Comparison of ENCODE assay signal across 41 mouse cellular contexts in the genomic region with DNA sequence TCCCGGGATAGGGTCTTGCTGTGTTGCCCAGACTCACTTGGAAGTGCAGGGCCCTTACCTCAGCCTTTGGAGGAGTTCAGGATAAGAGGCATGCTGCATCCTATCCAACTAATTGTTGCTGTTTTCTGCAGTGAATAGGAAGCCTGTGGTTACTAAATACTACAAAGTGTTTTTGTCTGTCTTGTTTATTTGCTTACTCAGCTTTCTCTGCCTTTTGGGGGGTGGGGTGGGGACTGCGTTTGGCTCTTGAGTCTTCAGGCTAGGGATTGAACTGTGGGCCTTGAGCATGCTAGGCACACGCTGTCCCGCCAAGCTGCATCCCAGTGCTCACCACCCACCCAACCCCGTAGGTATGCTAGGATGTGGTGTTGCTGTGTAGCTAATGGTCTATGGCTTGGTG. TPM values are rescaled to one million over a fixed set of nuclear protein-coding genes. Genes with fewer than 3 reads are reported as not detected.
"Had no signal": no experiment of that assay in that cellular context is flagged by ENCODE, and none has a peak within 500 bp of the region (broad histone marks: within the 10 kb centered on the region; RNA-seq: fewer than 3 reads in every experiment).

No protein-coding gene starts in this region.

- H3K4me2 ChIP-seq: heart, embryonic 12.5 days; hindbrain, embryonic 12.5 days; hindbrain, embryonic 14.5 days; intestine, embryonic 15.5 days; limb, embryonic 13.5 days; limb, embryonic 15.5 days; liver, embryonic 12.5 days had no signal

- H3K27me3 ChIP-seq: heart, embryonic 12.5 days; hindbrain, embryonic 12.5 days; intestine, embryonic 15.5 days; limb, embryonic 13.5 days; limb, embryonic 15.5 days; liver, embryonic 12.5 days had no signal

- H3K4me3 ChIP-seq: gastrocnemius, adult 2 months; heart, embryonic 10.5 days; heart, embryonic 12.5 days; hindbrain, embryonic 10.5 days; hindbrain, embryonic 12.5 days; intestine, embryonic 15.5 days; layer of hippocampus, adult 2 months; limb, embryonic 13.5 days; limb, embryonic 15.5 days; liver, embryonic 12.5 days had no signal

- DNase-seq: gastrocnemius, adult 2 months; gastrocnemius, postnatal 10 days; gastrocnemius, postnatal 25 days; heart, adult 18-20 months; heart, postnatal 10 days; heart, postnatal 4 days; kidney, adult 18-20 months; kidney, adult 8-10 months; kidney, postnatal 10 days; kidney, postnatal 25 days; kidney, postnatal 4 days; layer of hippocampus, adult 9-11 months; layer of hippocampus, postnatal 36 days; left cerebral cortex, postnatal 4 days had no signal

- H3K9ac ChIP-seq: heart, embryonic 12.5 days; hindbrain, embryonic 12.5 days; hindbrain, embryonic 14.5 days; intestine, embryonic 15.5 days; limb, embryonic 13.5 days; limb, embryonic 15.5 days; liver, embryonic 12.5 days had no signal

- ATAC-seq: hindbrain, embryonic 16.5 days; inflammation-experienced regulatory T-cells, adult 6 months; intestine, embryonic 15.5 days; intestine, postnatal 0 days; liver, embryonic 12.5 days had no signal

- H3K27ac ChIP-seq: gastrocnemius, adult 2 months; heart, embryonic 10.5 days; hindbrain, embryonic 10.5 days; hindbrain, embryonic 12.5 days; hindbrain, embryonic 14.5 days; intestine, embryonic 15.5 days; layer of hippocampus, adult 2 months; limb, embryonic 13.5 days; limb, embryonic 15.5 days; liver, embryonic 12.5 days had no signal

- H3K9me3 ChIP-seq: heart, embryonic 10.5 days; heart, embryonic 12.5 days; hindbrain, embryonic 10.5 days; hindbrain, embryonic 12.5 days; intestine, embryonic 15.5 days; limb, embryonic 13.5 days; limb, embryonic 15.5 days; liver, embryonic 12.5 days had no signal

RNA-seq across cellular contexts. Expression of gene 2610028H24Rik, which starts 24.9 kb away (rescaled TPM):
- total RNA-seq: granulocyte monocyte progenitor cell, adult 5-6 weeks; heart, postnatal 4 days; layer of hippocampus, adult 2 months; layer of hippocampus, postnatal 14 days; layer of hippocampus, postnatal 36 days; left cerebral cortex, adult 18-20 months; left cerebral cortex, adult 8-10 months; left cerebral cortex, postnatal 10 days; left cerebral cortex, postnatal 25 days; left cerebral cortex, postnatal 4 days; liver, adult 2 months had no signal
- polyA plus RNA-seq: heart, embryonic 10.5 days; heart, embryonic 12.5 days; heart, embryonic 14.5 days; hindbrain, embryonic 10.5 days; hindbrain, embryonic 12.5 days; hindbrain, embryonic 14.5 days; hindbrain, embryonic 16.5 days; inflammation-experienced regulatory T-cells, adult 6 months; intestine, embryonic 15.5 days; intestine, postnatal 0 days; kidney, embryonic 14.5 days; kidney, embryonic 16.5 days; limb, embryonic 11.5 days; limb, embryonic 13.5 days; limb, embryonic 15.5 days; liver, adult 2 months; liver, embryonic 12.5 days had no signal

RNA-seq across cellular contexts. Expression of gene AC141477.1, which starts 33.5 kb away (rescaled TPM):
- total RNA-seq: gastrocnemius, adult 2 months; gastrocnemius, postnatal 10 days; gastrocnemius, postnatal 25 days; gastrocnemius, postnatal 4 days; heart, adult 18-20 months; heart, postnatal 10 days; heart, postnatal 25 days; heart, postnatal 4 days; layer of hippocampus, adult 2 months; layer of hippocampus, postnatal 14 days; layer of hippocampus, postnatal 36 days; left cerebral cortex, adult 18-20 months; left cerebral cortex, adult 8-10 months; left cerebral cortex, postnatal 10 days; left cerebral cortex, postnatal 25 days; left cerebral cortex, postnatal 4 days; liver, adult 2 months had no signal
- polyA plus RNA-seq: heart, embryonic 10.5 days; heart, embryonic 12.5 days; heart, embryonic 14.5 days; heart, embryonic 16.5 days; hindbrain, embryonic 10.5 days; hindbrain, embryonic 12.5 days; hindbrain, embryonic 14.5 days; hindbrain, embryonic 16.5 days; intestine, postnatal 0 days; kidney, embryonic 14.5 days; kidney, embryonic 16.5 days; limb, embryonic 11.5 days; limb, embryonic 13.5 days; limb, embryonic 15.5 days; liver, adult 2 months; liver, embryonic 12.5 days had no signal
